Mouse (Mus musculus): ENCODE measurements around the gene Fbxo11. TPM values are rescaled to one million over a fixed set of nuclear protein-coding genes. Genes with fewer than 3 reads are reported as not detected.
A peak's percentile ranks its signal among the peaks of the same experiment; 100 is the strongest.

Fbxo11 gene
- polyA plus RNA-seq (2015; fragmentation: Nextera tagmentation; extraction: Ambion mirVana), result 15.9 and 16.4 TPM in 2 replicates

GRCm38 (mm10) chr17:88065031-88065800, at the start of gene Fbxo11:
Fbxo11 (minus strand) TSS chr17:88065291.
- 0% methylated on average over 75 of the region's 112 CpGs for WGBS
- no peaks in the 10 kb centered on the region for H3K36me3 ChIP-seq

GRCm38 (mm10) chr17:88113883-88114229, 48.8 kb upstream of the Fbxo11 start:
- H3K4me1 ChIP-seq, result 0 out of 2 replicates have a peak, but pooled peaks cover 3% of the 10 kb centered on the region
- H3K36me3 ChIP-seq, result no peaks in the 10 kb centered on the region
- H3K27me3 ChIP-seq, result no peaks in the 10 kb centered on the region
- H3K4me2 ChIP-seq, result no peak overlapping the region
- H3K27ac ChIP-seq, result no peak overlapping the region
- ATAC-seq (replicated peaks; ENCODE audit: low FRiP score), result no peak
- H3K4me3 ChIP-seq (replicated peaks), result no peak overlapping the region
- WGBS, result 93% methylated on average over 10 of the region's 10 CpGs
- no peaks in the 10 kb centered on the region for H3K9me3 ChIP-seq (replicated peaks)
- H3K9ac ChIP-seq, result no peak overlapping the region

More at GRCm38 (mm10) chr17:88065031-88065800, at the start of gene Fbxo11:
- peak; percentile 7 for ATAC-seq (replicated peaks; ENCODE audit: low FRiP score)
- H3K4me3 ChIP-seq (replicated peaks), result peak within 1 kb of the TSS; percentile 99
- peak within 1 kb of the TSS; percentile 100 for H3K27ac ChIP-seq
- peaks cover 8% of the 10 kb centered on the region for H3K4me1 ChIP-seq
- no peaks in the 10 kb centered on the region for H3K27me3 ChIP-seq
- peak within 1 kb of the TSS; percentile 100 for H3K9ac ChIP-seq
- H3K9me3 ChIP-seq (replicated peaks), result no peaks in the 10 kb centered on the region
- peak within 1 kb of the TSS; percentile 65 for H3K4me2 ChIP-seq

GRCm38 (mm10) chr17:88113015-88113882, 48.2 kb upstream of the Fbxo11 start:
- H3K4me2 ChIP-seq, result no peak overlapping the region
- H3K27me3 ChIP-seq, result no peaks in the 10 kb centered on the region
- no peak overlapping the region for H3K4me3 ChIP-seq (replicated peaks)
- no peaks in the 10 kb centered on the region for H3K36me3 ChIP-seq
- H3K9ac ChIP-seq, result no peak overlapping the region
- ATAC-seq (replicated peaks; ENCODE audit: low FRiP score), result no peak
- 84% methylated on average over 12 of the region's 12 CpGs for WGBS
- no peaks in the 10 kb centered on the region for H3K9me3 ChIP-seq (replicated peaks)
- 0 out of 2 replicates have a peak, but pooled peaks cover 3% of the 10 kb centered on the region for H3K4me1 ChIP-seq
- no peak overlapping the region for H3K27ac ChIP-seq

GRCm38 (mm10) chr17:88111865-88112645, 47.0 kb upstream of the Fbxo11 start:
- H3K4me1 ChIP-seq, result 0 out of 2 replicates have a peak, but pooled peaks cover 3% of the 10 kb centered on the region
- no peak overlapping the region for H3K4me3 ChIP-seq (replicated peaks)
- 43% methylated on average over 10 of the region's 10 CpGs for WGBS
- H3K9me3 ChIP-seq (replicated peaks), result no peaks in the 10 kb centered on the region
- H3K27me3 ChIP-seq, result no peaks in the 10 kb centered on the region
- no peak overlapping the region for H3K4me2 ChIP-seq
- H3K9ac ChIP-seq, result no peak overlapping the region
- no peak overlapping the region for H3K27ac ChIP-seq
- no peaks in the 10 kb centered on the region for H3K36me3 ChIP-seq
- ATAC-seq (replicated peaks; ENCODE audit: low FRiP score), result no peak

- Histone ChIP-seq H3K27ac (peak overlapping the region; percentile 30; the same call in 1 of the 2 replicates), H3K27me3 (no peaks in the 10 kb centered on the region), H3K4me2 (no peak overlapping the region), H3K4me3 (replicated peaks) (no peak overlapping the region), H3K9me3 (replicated peaks) (no peaks in the 10 kb centered on the region), H3K4me1 (0 out of 2 replicates have a peak, but pooled peaks cover 3% of the 10 kb centered on the region), H3K9ac (no peak overlapping the region), H3K36me3 (no peaks in the 10 kb centered on the region)
- no peak for ATAC-seq (replicated peaks; ENCODE audit: low FRiP score)
- 54% methylated on average over 12 of the region's 12 CpGs for WGBS
Measured at GRCm38 (mm10) chr17:88111081-88111796, 46.1 kb upstream of the Fbxo11 start.

GRCm38 (mm10) chr17:88107708-88108107, 42.6 kb upstream of the Fbxo11 start:
- ATAC-seq (replicated peaks; ENCODE audit: low FRiP score), result no peak
- 0 out of 2 replicates have a peak, but pooled peaks cover 3% of the 10 kb centered on the region for H3K4me1 ChIP-seq
- no peaks in the 10 kb centered on the region for H3K27me3 ChIP-seq
- no peaks in the 10 kb centered on the region for H3K36me3 ChIP-seq
- WGBS, result 81% methylated on average over 4 of the region's 4 CpGs
- H3K9ac ChIP-seq, result no peak overlapping the region
- H3K9me3 ChIP-seq (replicated peaks), result no peaks in the 10 kb centered on the region
- H3K4me3 ChIP-seq (replicated peaks), result no peak overlapping the region
- H3K4me2 ChIP-seq, result no peak overlapping the region
- H3K27ac ChIP-seq, result no peak overlapping the region

GRCm38 (mm10) chr17:88106365-88106764, 41.3 kb upstream of the Fbxo11 start:
- ATAC-seq (replicated peaks; ENCODE audit: low FRiP score), result no peak
- no peak overlapping the region for H3K27ac ChIP-seq
- no peaks in the 10 kb centered on the region for H3K27me3 ChIP-seq
- no peak overlapping the region for H3K4me2 ChIP-seq
- 94% methylated on average over 9 of the region's 9 CpGs for WGBS
- no peaks in the 10 kb centered on the region for H3K9me3 ChIP-seq (replicated peaks)
- no peak overlapping the region for H3K9ac ChIP-seq
- no peaks in the 10 kb centered on the region for H3K4me1 ChIP-seq
- no peak overlapping the region for H3K4me3 ChIP-seq (replicated peaks)
- no peaks in the 10 kb centered on the region for H3K36me3 ChIP-seq

GRCm38 (mm10) chr17:88102597-88102996, 37.5 kb upstream of the Fbxo11 start:
- Histone ChIP-seq H3K27ac (no peak overlapping the region), H3K27me3 (no peaks in the 10 kb centered on the region)
- WGBS, result 69% methylated on average over 7 of the region's 7 CpGs

GRCm38 (mm10) chr17:88098181-88098852, 33.2 kb upstream of the Fbxo11 start:
- 82% methylated on average over 9 of the region's 9 CpGs for WGBS

More at GRCm38 (mm10) chr17:88102597-88102996, 37.5 kb upstream of the Fbxo11 start:
- Histone ChIP-seq H3K9me3 (replicated peaks) (no peaks in the 10 kb centered on the region), H3K9ac (no peak overlapping the region), H3K4me2 (no peak overlapping the region), H3K4me1 (no peaks in the 10 kb centered on the region), H3K4me3 (replicated peaks) (no peak overlapping the region), H3K36me3 (no peaks in the 10 kb centered on the region)
- ATAC-seq (replicated peaks; ENCODE audit: low FRiP score), result no peak

GRCm38 (mm10) chr17:88097543-88097942, 32.5 kb upstream of the Fbxo11 start:
- Histone ChIP-seq H3K27me3 (no peaks in the 10 kb centered on the region), H3K9ac (no peak overlapping the region), H3K4me3 (replicated peaks) (no peak overlapping the region), H3K27ac (no peak overlapping the region), H3K4me1 (no peaks in the 10 kb centered on the region), H3K4me2 (no peak overlapping the region), H3K9me3 (replicated peaks) (no peaks in the 10 kb centered on the region), H3K36me3 (no peaks in the 10 kb centered on the region)
- no peak for ATAC-seq (replicated peaks; ENCODE audit: low FRiP score)
- WGBS, result 90% methylated on average over 3 of the region's 3 CpGs

More at GRCm38 (mm10) chr17:88098181-88098852, 33.2 kb upstream of the Fbxo11 start:
- Histone ChIP-seq H3K9ac (no peak overlapping the region), H3K9me3 (replicated peaks) (no peaks in the 10 kb centered on the region), H3K4me1 (no peaks in the 10 kb centered on the region), H3K27me3 (no peaks in the 10 kb centered on the region), H3K36me3 (no peaks in the 10 kb centered on the region), H3K4me3 (replicated peaks) (no peak overlapping the region), H3K27ac (no peak overlapping the region), H3K4me2 (no peak overlapping the region)
- no peak for ATAC-seq (replicated peaks; ENCODE audit: low FRiP score)

Measured in kidney, embryonic 15.5 days (tissue).